Mouse (Mus musculus): ENCODE measurements at regions not wholly inside any gene's neighbourhood (a gene's known extent, or its start where the extent isn't known, plus 50 kb on each side); places are given as distances from the start of the nearest gene placed in this dataset.
"Not testable (repeated sequence)": the region's sequence is repeated elsewhere in the genome, so short reads cannot be mapped to it uniquely, and the experiment has no call there.

DNA sequence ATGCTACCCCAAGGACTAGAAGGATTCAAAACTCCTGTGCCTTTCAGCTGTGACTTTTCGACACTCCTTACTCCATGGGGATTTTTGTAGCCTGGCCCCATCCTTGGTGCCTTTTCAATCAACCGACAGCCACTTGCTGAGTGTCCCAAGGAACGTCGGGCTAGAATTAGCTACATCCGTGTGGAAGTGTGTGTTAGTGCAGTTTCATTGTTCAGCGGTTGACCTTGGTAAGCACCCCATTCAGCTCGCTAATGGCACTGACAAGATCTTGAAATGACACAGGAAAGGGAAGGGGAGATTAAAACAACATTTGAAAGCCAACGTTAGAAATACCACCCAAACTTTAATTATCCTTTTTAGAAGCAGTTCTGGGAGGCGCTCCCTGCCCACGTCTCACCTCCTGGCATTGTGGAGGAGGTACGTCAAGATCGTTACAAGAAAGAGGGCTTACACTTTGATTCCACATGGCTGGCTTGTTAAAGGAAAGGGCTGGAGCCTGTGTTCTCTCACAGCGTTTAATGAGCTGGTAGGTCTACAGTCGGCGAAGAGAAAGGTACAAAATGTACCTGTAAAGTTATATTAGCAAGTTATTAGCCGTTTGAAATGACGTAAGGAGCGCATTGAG lies 536.4 kb downstream of the Fam19a2 start:
- DNase-seq (ENCODE audit: low spot score in 2 of 2) = peak in 1 of 2 experiments; percentile 31

- DNase-seq (ENCODE audit: low spot score in 2 of 2) = peak in 1 of 2 experiments; percentile 21
These were observed 537.1 kb downstream of the Fam19a2 start for GRCm38 (mm10) chr10:123800692-123801528.

- DNase-seq (ENCODE audit: low spot score in 2 of 2) = no peak
These were observed 547.1 kb downstream of the Fam19a2 start for GRCm38 (mm10) chr10:123810882-123811281.

DNA sequence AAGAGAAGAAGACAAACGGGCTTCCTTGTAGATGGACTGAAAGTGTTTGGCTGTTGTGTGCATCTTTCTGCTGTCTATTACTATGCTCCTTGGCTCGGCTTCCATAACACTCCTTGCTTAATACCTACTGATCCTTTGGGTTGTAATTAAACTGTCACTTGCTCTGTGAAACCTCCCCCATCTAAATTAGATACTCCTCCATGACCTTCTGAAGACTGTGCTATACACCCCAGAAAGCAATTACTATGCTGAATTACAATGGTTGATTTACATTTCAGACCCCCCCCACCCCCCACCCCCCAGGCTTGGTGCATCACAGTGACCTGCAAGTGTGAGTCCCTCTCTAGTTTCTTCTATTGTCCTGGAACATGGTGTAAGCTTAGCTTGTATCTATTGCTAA lies 549.3 kb downstream of the Fam19a2 start:
- DNase-seq (ENCODE audit: low spot score in 2 of 2) = no peak

DNA sequence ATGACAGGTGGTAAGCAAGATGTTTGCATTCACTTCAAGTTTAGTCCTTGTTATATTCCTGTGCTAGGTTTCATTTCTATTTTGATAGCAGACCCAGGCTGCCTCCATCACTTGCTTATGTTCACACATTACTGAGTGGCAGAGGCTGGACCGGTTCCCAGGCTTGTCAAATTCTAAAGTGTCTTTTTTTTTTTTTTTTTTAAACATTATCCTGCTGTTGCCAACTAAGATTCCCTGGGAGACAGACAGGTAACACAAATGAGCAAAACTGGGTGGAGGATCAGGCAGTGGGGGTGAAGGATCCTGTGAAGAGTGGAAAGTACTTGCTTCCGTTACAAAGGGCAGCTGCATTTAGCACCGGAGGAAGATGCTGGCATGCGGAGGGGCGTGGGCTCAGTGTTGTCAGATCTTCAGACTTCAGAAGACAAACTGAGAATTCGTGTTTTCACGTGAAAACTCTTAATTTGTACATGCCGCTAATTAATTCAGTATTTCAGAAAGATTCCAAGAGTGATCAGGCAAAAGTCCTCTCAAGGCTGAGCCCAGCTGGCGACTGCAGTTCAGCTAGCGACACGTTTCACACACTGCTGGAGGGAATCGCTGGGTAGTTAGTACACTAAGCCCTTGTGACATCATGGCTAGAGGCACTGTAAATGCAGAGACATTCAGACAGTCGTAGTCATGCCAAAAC lies 576.4 kb downstream of the Fam19a2 start:
- peak; percentile 85 to 89 for DNase-seq (ENCODE audit: low spot score in 2 of 2)

GRCm38 (mm10) chr10:123842141-123842540 lies 578.3 kb downstream of the Fam19a2 start:
- no peak for DNase-seq (ENCODE audit: low spot score in 2 of 2)

- DNase-seq (ENCODE audit: low spot score in 2 of 2) = no peak
These were observed 579.8 kb downstream of the Fam19a2 start for GRCm38 (mm10) chr10:123843604-123844003.

DNA sequence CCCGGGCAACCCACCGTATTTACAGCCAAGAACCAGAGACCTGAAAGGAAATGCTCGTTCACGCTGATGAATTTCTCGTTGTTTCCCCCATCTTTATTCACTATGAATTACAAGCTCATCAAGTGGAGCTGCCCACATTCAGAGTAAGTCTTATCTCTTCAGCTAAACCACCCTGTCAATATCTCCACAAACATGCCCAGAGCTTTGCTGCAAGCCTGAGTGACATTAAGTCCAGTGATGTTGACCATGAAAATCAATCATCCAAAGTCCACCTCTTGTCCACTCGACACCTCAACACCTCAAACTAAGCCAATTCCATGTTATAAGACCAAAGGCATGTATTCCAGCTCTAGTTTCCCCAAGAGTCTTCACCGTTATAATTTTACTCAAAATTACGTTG lies 582.8 kb downstream of the Fam19a2 start:
- no peak for DNase-seq (ENCODE audit: low spot score in 2 of 2)

DNA sequence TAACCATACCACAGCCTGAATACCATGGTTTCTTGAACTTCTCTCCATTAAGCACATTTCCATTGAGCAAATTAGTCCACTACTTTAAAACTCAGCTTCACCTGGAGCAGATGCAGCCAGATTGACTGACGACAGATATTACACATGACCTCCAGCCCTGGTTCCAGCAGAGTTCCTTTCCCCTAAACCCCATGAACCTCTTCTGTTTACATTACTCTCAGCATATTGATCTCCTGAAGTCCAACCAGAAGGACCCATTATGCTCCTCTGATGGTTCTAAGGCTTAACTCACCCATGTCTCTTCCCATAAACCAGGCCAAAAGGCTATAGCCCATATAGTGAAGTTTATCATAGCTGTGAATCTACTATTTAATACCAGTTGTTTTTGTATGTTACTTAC lies 584.8 kb downstream of the Fam19a2 start:
- DNase-seq (ENCODE audit: low spot score in 2 of 2) = no peak

DNA sequence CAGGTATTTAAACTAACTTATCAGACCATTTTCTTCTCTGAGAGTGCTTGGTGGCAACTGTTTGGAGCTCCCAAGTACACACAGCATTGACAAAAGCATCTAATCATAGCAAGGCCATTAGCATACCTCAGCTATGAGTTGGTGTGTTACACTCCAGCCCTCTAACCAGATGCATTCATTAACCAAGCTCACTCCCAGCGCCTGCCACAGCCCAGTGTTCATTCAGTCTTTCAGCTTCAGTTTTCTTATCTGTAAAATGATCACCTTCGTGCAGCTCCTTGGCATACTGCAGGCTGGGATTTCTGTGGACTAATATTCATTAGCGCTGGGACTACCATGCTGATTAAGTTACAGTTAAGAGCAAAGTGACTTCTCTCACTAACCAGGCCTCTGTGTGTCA lies 611.7 kb downstream of the Fam19a2 start:
- no peak for DNase-seq (ENCODE audit: low spot score in 2 of 2)

GRCm38 (mm10) chr10:123875882-123876281 lies 612.1 kb downstream of the Fam19a2 start:
- no peak for DNase-seq (ENCODE audit: low spot score in 2 of 2)

GRCm38 (mm10) chr10:123888681-123889172 lies 624.9 kb downstream of the Fam19a2 start:
- no peak for DNase-seq (ENCODE audit: low spot score in 2 of 2)

DNA sequence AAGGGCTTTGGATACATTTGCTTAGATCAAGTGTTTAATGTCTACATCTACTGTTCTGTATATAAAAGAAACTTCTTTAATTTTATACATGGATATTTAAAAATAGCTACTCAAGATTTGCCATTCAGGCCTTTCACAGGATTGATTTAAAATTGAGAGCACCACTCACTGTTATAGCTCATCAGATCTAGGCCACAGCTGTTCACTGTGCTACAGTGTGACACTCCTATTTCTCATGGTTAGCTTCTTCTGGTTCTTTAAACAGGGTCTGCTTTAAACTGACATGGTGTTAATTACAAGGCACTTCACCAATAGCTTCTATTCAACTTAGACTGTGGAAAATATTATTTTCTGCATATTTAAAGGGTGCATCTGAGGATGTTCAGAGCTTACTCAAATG lies 655.3 kb downstream of the Fam19a2 start:
- DNase-seq (ENCODE audit: low spot score in 2 of 2) = peak in 1 of 2 experiments; percentile 48

DNA sequence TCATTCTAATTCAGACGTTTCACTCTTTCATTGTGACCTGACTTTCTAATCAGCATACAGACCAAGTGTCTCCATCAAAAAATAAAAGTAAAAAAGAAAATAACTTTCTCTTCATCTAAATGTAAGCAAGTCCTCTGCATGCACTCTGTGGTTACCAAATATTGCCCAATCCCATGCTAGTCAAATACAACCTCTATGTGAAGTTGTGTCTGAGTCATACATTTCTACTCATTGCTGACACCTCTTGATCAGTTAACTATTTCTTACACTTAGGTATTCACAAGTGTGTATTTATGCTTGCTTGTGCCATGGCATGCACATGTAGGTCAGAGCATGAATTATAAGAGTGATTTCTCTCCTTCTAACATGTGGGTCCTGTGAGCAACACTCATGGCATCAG lies 666.2 kb downstream of the Fam19a2 start:
- no peak for DNase-seq (ENCODE audit: low spot score in 2 of 2)

GRCm38 (mm10) chr10:123938732-123939131 lies 674.9 kb downstream of the Fam19a2 start:
- not testable (repeated sequence) for DNase-seq (ENCODE audit: low spot score in 2 of 2)
